Mouse (Mus musculus): ENCODE measurements around the gene Prm2.
"Not testable (repeated sequence)": the region's sequence is repeated elsewhere in the genome, so short reads cannot be mapped to it uniquely, and the experiment has no call there.

Prm2 gene

GRCm38 (mm10) chr16:10810376-10810775, 14.4 kb upstream of the Prm2 start:
- DNase-seq (ENCODE audit: low read depth): no peak

DNA sequence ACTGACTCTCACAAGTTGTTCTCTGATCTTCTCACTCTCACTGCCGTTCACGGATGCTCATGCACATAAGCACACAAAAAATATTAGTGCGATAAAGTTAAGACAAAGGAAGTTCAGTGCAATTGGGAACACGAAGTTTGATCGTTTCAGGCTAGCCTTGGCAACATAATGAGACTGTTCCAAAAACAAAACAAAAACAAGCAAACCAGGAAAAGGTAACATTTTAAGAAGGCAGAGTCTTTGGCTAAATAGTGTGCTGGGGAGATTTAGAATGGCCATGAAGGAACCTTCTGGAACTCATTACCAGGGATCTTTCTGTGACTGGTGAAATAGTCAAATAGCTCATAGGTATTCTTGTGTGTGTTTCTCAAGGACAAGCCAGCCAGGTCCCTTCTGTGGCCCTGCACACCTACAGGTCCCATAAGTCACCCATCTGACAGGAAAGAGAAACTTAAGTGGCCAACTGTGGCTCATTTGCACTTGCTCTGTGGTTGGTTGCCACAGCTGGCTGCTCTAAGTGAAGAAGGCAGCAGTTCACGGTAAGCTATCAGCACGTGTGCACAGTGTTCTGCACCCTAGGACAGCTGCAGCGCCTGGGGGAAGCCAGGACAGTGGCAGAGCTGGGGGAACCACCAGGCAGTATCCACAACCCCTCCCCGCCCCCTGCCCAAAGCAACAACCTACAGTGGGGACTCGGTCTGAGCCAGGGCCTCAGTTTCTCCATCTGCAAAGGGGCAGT, 10.0 kb upstream of the Prm2 start, which contains the start of gene Prm1:
Gene Prm1, minus strand, starts transcription at position 51 of the 739 bp plus-strand sequence.
- no peak for DNase-seq (ENCODE audit: low read depth)

DNA sequence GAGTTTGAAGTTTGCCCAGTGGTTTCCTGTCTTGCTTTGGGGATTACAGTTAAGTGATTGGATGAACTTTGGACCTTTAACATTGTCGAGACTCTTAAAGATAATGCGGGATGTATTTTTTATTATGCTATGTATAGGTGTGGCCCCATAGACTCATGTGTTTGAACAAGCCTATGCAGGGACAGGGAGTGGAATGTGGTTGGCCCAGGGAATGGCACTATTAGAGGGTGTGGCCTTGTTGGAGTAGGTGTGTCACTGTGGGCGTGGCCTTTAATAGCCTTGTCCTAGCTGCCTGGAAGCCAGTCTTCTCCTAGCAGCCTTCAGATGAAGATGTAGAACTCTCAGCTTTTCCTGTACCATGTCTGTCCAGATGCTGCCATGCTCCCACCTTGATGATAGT, 6.5 kb upstream of the Prm2 start:
- DNase-seq (ENCODE audit: low read depth): not testable (repeated sequence)

GRCm38 (mm10) chr16:10790702-10791101, 5.2 kb downstream of the Prm2 start, which contains the start of gene Prm3:
TSS of gene Prm3 (minus strand) at chr16:10790914.
- no peak for DNase-seq (ENCODE audit: low read depth)

DNA sequence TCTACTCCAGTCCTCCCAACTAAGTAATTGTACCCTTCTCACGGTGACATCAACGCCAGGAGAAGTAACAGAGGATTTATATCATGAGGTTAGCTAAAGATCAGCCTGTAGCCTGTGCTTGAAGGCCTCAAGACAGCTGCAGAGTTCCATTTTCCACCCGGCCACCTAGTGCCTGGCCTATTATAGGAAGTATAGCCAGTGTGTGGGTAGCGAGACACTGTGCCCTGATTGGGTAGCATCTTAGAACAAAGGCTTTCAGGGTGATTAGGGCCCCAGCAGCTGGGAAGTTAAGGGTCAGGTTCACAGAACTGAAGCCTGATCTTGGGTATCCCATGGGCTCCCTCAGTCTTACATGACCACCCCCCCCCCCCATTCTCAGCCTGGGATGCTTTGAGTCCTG, 7.1 kb downstream of the Prm2 start:
- no peak for DNase-seq (ENCODE audit: low read depth)

DNA sequence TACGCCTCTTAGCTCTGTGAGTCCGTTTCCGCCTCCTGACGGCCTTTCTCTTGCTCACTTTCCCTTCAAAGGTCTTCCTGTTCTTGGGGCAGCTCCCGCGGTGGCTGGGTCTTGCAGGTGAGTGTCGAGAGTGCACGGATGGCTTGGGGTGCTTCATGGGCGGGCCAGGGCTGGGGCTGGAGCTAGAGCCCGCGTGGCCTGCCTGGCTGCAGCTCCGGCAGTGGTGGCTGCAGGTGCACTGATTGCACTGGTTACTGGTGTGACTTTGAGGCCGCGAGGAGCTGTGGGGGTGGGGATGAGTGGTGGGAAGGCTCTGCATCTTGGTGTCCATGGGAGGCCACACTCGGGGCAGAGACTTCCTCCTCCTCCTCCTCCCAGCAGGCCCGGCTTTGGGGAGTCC, 7.7 kb downstream of the Prm2 start, which contains the start of gene Tnp2:
Gene Tnp2, minus strand, starts transcription at position 390 of the 400 bp plus-strand sequence.
- DNase-seq (ENCODE audit: low read depth): no peak

- DNase-seq (ENCODE audit: low read depth): no peak
Measured at GRCm38 (mm10) chr16:10787548-10788058, 8.3 kb downstream of the Prm2 start.

- DNase-seq (ENCODE audit: low read depth): no peak
Measured at GRCm38 (mm10) chr16:10786782-10787547, 9.0 kb downstream of the Prm2 start.

DNA sequence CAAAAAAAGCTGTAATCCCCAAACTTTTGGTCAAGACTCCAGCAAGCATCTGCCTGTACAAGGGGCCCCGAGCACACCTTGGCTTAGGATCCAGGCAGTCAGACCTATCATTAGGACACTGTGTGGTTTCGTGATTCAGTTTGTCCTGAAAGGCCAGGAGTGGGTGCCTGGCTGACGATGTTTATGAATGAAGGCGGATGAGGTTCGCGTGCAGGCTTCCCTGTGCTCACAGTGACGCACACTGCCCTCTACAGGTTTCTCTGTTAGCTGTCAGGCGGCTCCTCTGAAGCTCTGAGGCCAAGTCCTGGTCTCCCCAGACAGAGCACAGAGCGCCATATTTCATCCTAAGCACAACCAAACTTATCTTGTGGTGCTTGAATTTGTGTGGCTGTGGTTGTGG, 9.6 kb downstream of the Prm2 start:
- peak; percentile 86 for DNase-seq (ENCODE audit: low read depth)

DNA sequence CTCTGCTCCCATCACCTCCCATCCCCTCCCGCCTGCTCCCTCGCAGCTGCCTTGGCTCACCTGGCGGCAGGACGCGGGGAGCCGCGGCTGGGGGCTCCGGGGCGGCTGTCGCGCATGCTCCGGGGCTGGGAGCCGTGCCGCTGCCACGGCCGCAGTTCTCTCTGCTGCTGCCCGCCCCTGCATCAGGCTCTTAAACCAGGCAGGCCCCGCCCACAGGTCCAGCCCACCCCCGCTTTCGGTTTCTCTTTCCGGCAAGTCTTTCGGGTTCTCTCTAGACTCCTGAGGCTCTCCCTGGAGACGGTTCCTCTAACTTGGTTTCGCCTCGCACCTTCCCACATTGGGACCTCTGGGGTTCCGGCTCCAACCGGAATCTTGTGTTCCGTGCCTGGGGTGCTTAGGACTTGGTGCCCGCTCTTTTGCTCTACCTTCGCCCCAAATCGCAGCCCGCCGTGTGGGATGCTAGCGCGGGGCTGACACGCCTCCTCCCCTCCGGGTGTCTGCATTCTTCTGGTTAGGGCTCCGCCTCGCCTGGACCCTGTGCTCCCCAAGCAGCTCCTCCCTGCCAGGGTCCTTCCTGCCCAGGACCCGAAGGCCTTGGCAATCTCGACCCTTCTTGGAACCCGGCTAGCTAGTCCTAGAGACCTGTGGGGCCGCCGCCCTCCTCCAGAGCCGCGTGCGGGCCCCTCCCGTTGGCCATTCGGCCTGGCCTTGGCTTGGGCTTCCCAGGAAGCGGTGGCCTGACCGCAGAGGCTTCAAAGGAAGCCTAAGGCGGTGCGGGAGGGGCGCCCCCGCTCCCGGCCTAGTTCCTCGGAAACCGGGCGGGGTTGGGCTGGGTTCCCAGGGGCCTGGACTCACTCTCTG, 10.3 kb downstream of the Prm2 start, which contains the start of gene Socs1:
Gene Socs1, minus strand, starts transcription at position 166 of the 861 bp plus-strand sequence.
- DNase-seq (ENCODE audit: low read depth): peak; percentile 80

GRCm38 (mm10) chr16:10784793-10785370, 11.1 kb downstream of the Prm2 start:
- DNase-seq (ENCODE audit: low read depth): peak; percentile 60

DNA sequence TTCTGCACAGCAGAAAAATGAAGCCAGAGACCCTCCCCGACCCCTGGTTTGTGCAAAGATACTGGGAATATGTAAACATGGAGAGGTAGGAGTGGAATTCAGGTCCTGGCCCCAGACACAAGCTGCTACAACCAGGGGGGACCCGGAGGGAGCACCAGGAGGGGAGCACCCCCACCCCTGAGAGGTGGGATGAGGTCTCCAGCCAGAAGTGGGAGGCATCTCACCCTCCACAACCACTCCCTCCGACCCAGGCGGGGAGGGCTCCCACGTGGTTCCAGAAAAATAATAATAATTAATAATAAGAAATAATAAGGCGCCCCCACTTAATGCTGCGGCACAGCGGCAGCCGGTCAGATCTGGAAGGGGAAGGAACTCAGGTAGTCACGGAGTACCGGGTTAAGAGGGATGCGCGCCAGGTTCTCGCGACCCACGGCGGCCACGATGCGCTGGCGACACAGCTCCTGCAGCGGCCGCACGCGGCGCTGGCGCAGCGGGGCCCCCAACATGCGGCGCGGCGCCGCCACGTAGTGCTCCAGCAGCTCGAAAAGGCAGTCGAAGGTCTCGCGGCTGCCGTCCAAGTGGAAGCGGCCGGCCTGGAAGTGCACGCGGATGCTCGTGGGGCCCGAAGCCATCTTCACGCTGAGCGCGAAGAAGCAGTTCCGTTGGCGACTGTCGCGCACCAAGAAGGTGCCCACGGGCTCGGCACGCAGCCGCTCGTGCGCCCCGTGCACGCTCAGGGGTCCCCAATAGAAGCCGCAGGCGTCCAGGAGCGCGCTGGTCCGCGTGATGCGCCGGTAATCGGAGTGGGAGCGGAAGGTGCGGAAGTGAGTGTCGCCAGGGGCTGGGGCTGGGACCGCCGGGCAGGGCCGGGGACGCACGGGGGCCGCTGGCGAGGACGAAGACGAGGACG, 11.8 kb downstream of the Prm2 start:
- DNase-seq (ENCODE audit: low read depth): no peak

DNA sequence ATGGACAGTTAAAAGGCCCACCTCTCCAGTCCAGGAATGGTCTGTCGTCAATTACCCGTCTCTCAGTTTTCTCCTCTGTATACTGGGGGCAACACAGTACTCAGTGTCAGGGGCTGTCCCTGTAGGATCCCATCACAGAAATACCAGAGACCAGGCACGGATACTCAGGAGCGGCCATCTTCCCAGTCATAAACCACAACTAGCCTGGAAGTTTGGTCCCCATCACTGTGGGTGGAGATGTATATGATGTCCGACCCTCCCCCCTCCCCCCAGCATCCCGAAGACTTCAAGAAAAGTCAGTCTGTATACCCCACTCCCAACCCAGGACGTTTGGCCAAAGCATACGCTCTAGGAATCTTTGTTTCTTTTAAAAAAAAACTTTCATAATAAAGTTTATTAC, 12.5 kb downstream of the Prm2 start:
- DNase-seq (ENCODE audit: low read depth): no peak

- DNase-seq (ENCODE audit: low read depth): no peak
Measured at GRCm38 (mm10) chr16:10783152-10783434, 12.8 kb downstream of the Prm2 start.

DNA sequence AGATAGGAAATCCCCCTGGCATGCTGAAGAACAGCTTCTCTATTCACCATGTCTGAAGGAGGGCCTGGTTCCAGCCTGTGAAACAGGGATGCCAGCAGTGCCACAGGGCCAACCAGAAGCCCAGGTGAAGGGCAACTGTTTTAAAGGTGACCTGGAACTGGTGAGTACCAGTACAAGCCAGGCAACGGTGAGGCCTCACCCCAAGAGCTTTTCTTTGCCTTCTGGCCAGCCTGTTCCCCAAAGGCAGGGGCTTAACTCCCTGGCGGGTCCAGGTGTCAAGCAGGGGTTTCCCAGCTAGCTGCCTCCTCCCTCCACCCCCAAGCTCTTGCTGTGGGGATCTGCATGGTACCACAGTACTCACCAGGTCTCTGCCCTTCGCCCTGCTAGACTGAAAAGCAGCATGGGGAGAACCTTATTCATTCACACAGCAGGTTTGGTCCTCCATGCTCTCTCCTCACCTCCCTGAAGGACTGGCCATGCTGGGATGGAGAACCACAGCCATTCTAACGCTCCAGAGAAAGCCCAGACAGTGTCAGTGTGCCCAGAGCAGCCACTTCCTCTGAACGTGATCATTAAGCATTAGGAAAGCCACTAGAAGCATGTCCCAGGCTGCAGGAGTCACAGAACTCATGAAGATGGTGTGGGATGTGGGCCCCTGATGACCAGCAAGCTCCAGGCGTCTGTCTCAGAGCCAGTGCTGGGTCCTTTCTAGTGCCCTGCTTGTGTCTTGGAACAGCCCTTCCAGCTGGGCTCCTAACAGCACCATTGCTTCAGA, 13.4 kb downstream of the Prm2 start:
- DNase-seq (ENCODE audit: low read depth): no peak

- DNase-seq (ENCODE audit: low read depth): no peak
Measured at GRCm38 (mm10) chr16:10781862-10782371, 14.0 kb downstream of the Prm2 start.

DNA sequence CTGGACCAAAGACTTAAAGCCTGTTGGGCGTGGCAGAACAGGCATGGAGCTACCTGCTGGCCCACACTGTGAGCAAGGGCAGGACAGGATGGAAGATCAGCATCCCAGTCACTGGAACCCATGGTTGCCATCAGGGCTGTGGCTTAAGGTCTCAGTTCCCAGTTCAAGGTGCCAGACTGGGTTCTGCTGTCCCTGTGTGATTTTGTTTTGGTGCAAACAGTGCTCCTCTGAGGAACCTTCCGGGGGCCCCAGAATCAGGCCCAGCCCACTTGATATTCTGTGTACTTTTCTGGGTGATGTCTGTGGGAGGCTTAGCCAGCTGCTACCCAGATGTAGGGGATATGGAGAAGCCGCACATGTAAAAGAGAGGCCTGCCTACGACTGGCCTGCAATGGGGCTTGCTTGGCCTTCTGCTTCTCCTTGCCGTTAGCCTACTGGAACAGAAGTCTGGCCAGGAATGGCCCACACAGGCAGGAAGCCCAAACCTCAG, 15.3 kb downstream of the Prm2 start:
- no peak for DNase-seq (ENCODE audit: low read depth)

DNA sequence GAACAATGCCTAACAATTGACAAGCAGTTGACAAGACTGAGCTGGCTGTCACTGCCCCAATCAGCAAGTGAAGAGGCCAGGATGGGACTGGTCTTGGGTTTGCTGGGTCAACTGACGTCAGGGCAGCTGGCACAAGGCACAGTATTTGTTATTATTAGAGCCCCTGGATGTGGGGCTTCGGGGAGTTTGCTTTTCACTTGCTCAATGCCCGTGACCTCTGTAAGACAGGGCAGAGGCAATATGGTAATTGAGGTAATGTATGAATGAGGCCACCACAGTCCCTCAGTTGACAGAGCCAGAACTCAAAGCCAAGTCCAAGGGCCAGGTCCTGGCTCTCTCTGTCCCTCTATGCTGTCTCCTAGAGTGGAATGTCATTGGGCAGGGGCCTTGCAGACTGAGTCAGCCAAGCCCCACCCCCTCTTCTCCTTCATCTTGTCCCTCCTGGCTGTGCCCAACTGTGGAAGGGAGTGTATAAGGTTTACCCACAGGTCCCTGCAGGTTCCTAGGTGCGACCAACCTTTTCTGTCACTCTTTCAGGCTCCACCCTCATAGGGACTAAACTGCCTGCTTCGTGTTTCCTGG, 18.3 kb downstream of the Prm2 start:
- no peak for DNase-seq (ENCODE audit: low read depth)

GRCm38 (mm10) chr16:10776322-10776721, 19.6 kb downstream of the Prm2 start:
- DNase-seq (ENCODE audit: low read depth): no peak
